Mouse (Mus musculus) embryonic facial prominence, embryonic 10.5 days (tissue): Measurements from ENCODE around the gene Epyc. TPM values are rescaled to one million over a fixed set of nuclear protein-coding genes. Genes with fewer than 3 reads are reported as not detected.

Source experiments
- DNase-seq: peaks from one replicate; pipeline ENCODE4 v3.0.0-alpha.2; 2017; ENCODE audit warnings: low spot score
- H3K27ac ChIP-seq: fragments of 300-500 bp; sonication (generic); replicated peaks from 2 replicates; pipeline ENCODE4 v1.5.1; 2016; ENCODE audit warnings: mild to moderate bottlenecking
- H3K27me3 ChIP-seq: fragments of 300-500 bp; sonication (generic); replicated peaks from 2 replicates; pipeline ENCODE4 v1.6.1; 2016; ENCODE audit warnings: low read depth, mild to moderate bottlenecking; ENCODE audit not compliant: poor library complexity, severe bottlenecking
- H3K36me3 ChIP-seq: fragments of 300-500 bp; sonication (generic); replicated peaks from 2 replicates; pipeline ENCODE4 v1.6.1; 2016; ENCODE audit warnings: mild to moderate bottlenecking, moderate library complexity
- H3K4me1 ChIP-seq: fragments of 300-500 bp; sonication (generic); 2 replicates; pipeline ENCODE4 v1.6.1; 2016
- H3K4me3 ChIP-seq: fragments of 300-500 bp; sonication (generic); 2 replicates; pipeline ENCODE4 v1.5.1; 2016; ENCODE audit warnings: mild to moderate bottlenecking, moderate library complexity
- H3K9me3 ChIP-seq: fragments of 300-500 bp; sonication (generic); 2 replicates; pipeline ENCODE4 v1.6.1; 2016; ENCODE audit warnings: mild to moderate bottlenecking
- WGBS: fragments of 180-500 bp; shearing (Covaris S2); methylation state at CpG from one replicate; pipeline ENCODE4 v1.1.7; 2016; 5-methylcytosine and 5-hydroxymethylcytosine counted together
- polyA plus RNA-seq: library from polyadenylated mRNA; unstranded; fragments of >200 nt; fragmentation: Nextera tagmentation; extraction: Ambion mirVana; gene quantifications from 2 replicates; pipeline ENCODE4 v1.2.1, GENCODE M21; 2016

The Epyc gene
- polyA plus RNA-seq, 1 experiment from 2014 or later, result 0.30 TPM

DNA sequence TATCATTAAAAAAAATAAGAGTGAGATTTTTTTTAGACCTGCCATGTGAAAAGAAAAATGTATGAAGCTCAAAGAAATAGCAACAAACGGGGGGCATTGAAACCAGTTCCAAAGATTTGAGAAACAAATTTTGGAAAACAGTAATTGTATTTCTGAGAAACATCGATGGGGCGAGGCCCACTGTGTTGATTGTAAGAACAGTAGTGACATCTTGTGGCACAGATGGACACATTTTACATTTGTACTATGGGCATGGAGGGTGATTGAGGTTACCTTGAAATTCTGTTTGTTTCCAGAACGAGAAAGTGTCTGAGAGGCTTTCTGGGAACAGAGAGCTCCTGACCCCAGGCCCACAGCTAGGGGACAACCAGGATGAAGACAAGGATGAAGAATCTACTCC, 26.3 kb downstream of the Epyc start:
- H3K4me3 ChIP-seq, result no peak overlapping the region
- DNase-seq, result no peak
- 65% methylated on average over 4 of the region's 4 CpGs for WGBS
- H3K9me3 ChIP-seq, result no peaks in the 10 kb centered on the region
- no peaks in the 10 kb centered on the region for H3K27me3 ChIP-seq
- H3K27ac ChIP-seq, result no peak overlapping the region
- peaks cover 9% of the 10 kb centered on the region for H3K4me1 ChIP-seq
- H3K36me3 ChIP-seq, result no peaks in the 10 kb centered on the region

DNA sequence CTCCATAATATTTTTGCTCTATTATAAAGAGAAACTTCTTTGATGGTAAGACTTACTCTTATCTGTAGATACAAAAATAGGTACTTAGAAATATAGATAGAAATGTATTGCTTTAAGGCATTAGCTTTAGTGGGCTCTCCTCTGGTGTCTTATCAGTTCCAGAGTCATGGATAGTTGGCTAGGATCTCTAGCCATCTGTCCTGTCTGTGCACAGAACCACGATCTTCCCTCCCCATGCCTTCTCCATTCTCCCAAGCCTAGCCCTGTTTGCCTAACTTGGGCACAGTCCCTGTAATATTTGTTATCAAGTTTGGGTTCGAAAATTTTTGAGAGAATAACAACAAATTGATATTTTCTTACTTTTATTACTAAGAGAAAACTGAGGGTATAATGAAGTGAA, 29.4 kb downstream of the Epyc start:
- Histone ChIP-seq H3K4me3 (no peak overlapping the region), H3K9me3 (no peaks in the 10 kb centered on the region), H3K27ac (no peak overlapping the region), H3K36me3 (no peaks in the 10 kb centered on the region), H3K4me1 (peaks cover 7% of the 10 kb centered on the region), H3K27me3 (no peaks in the 10 kb centered on the region)
- 81% methylated on average over 2 of the region's 2 CpGs for WGBS
- no peak for DNase-seq

DNA sequence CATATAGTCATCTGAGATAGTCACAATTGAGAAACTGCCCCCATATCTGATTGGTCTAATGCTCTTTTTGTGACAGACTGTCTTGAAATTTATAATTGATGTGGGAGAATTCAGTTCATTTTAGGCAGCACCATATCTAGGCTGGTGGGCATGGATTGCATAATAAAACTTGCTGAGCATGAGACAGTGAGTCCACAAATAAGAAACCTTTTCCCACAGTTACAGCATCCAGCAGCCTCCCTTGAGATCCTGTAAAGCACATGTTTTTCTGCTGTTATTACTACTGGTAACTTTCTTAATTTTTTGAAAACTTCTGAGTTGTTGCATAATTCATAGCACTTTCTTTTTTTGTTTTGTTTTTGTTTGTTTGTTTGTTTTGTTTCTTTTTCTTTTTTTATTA, 39.1 kb downstream of the Epyc start:
- no peak for DNase-seq
- Histone ChIP-seq H3K4me1 (no peaks in the 10 kb centered on the region), H3K27ac (no peak overlapping the region), H3K36me3 (no peaks in the 10 kb centered on the region), H3K4me3 (no peak overlapping the region), H3K9me3 (no peaks in the 10 kb centered on the region), H3K27me3 (no peaks in the 10 kb centered on the region)

DNA sequence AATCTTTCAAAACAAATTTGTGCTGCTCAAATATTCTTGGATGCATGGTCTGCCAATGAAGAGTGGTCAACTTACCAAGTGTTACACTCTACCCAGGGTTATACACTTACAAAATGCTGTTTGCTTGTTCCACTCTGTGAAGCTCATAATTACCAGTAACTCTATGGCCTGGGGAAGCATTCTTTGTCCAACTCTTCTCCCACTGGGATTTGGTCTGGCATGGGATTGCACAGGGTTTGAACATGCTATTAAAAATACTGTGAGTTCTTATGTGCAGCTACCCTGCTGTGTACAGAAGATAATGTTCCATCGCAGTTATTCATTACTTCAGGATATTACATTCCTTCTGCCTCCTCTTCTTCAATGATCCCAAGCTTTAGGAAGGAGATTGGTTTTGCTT, 43.3 kb downstream of the Epyc start:
- H3K36me3 ChIP-seq, result no peaks in the 10 kb centered on the region
- H3K4me3 ChIP-seq, result no peak overlapping the region
- no peaks in the 10 kb centered on the region for H3K27me3 ChIP-seq
- no peak overlapping the region for H3K27ac ChIP-seq
- no peak for DNase-seq
- H3K9me3 ChIP-seq, result no peaks in the 10 kb centered on the region
- no peaks in the 10 kb centered on the region for H3K4me1 ChIP-seq
- WGBS, result 90% methylated on average over 1 of the region's 1 CpGs

DNA sequence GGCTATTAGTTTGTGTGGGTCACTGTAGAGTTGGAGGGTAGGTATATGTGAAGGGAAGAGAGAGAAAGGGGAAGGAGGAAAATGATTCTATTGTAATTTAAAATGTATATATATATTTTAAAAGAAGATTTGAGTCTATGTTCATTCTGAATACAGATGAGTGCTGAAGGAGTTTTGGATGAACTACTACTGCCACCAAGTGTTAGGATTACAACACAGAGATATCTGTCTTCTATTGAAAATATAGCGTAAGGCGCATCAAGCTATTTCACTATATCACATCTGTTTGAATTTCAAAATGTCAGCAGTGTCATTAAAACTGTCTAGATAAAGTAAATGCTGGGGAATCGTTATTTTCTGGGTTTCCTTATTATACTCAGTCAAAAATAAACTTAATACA, 45.6 kb downstream of the Epyc start:
- no peaks in the 10 kb centered on the region for H3K4me1 ChIP-seq
- no peak for DNase-seq
- H3K27ac ChIP-seq, result no peak overlapping the region
- no peak overlapping the region for H3K4me3 ChIP-seq
- no peaks in the 10 kb centered on the region for H3K36me3 ChIP-seq
- WGBS, result 84% methylated on average over 3 of the region's 3 CpGs
- H3K27me3 ChIP-seq, result no peaks in the 10 kb centered on the region
- H3K9me3 ChIP-seq, result peaks cover 7% of the 10 kb centered on the region

DNA sequence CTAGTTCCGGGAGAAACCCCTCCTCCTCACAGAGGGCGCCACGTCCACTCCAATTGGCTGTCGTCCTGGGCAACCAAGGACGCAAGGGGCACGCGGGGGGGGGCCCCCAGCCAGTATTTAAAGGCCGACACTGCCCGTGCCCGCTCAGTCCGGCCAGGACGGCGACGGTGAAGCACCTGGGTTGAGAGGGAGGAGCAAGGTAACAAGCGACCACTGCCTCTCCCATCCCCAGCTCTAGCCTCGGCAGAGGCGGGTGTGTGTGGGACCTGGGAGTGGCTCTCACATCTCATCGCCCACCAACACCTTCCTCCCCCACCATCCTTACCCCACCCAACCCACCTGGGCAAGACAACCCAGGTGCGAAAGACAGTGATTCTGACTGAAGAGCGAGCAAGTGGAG, 49.0 kb downstream of the Epyc start, which contains the start of gene Ccer1:
Gene Ccer1, plus strand, starts transcription at position 147 of the 400 bp plus-strand sequence.
- Histone ChIP-seq H3K27me3 (no peaks in the 10 kb centered on the region), H3K9me3 (peaks cover 7% of the 10 kb centered on the region), H3K4me1 (no peaks in the 10 kb centered on the region), H3K4me3 (no peak within 1 kb of the TSS), H3K27ac (no peak within 1 kb of the TSS), H3K36me3 (no peaks in the 10 kb centered on the region)
- no peak for DNase-seq
- 80% methylated on average over 20 of the region's 20 CpGs for WGBS

DNA sequence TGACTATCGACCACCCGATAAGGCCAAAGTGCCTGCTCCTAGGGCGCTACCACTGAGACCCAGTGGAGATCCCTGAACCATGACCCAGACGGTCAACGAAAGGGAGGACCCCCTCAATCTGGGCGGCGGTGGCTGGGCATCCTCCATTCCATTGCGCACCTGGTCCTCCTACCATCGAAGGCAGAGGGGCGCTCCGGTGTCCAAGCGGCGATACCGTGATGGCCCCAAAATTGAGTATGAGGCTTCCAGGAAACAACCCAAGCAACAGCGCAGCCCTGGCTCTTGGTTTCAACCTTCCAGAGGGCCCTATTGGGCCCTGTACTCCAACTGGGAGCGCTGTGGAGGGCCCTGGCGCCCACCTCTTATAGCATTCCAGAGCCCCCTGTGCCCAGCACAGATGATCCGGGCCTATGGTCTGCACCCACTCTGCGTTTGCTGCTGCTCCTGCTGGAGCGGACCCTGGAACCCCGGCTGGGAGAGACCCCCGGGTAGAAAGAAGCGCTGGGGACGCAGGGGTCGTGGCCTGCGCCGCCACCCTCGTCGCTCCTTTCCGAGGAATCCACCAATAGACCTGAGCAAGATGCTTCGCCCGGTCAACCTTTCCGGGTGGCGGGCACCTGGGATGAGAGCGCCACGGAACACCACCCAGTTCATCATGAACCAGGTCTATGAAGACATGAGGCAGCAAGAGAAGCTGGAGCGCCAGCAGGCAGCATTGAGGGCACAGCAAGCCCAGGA, 49.7 kb downstream of the Epyc start:
- Histone ChIP-seq H3K4me1 (no peaks in the 10 kb centered on the region), H3K9me3 (peaks cover 7% of the 10 kb centered on the region), H3K36me3 (no peaks in the 10 kb centered on the region), H3K27ac (no peak overlapping the region), H3K4me3 (no peak overlapping the region), H3K27me3 (no peaks in the 10 kb centered on the region)
- 92% methylated on average over 37 of the region's 37 CpGs for WGBS
- DNase-seq, result no peak

DNA sequence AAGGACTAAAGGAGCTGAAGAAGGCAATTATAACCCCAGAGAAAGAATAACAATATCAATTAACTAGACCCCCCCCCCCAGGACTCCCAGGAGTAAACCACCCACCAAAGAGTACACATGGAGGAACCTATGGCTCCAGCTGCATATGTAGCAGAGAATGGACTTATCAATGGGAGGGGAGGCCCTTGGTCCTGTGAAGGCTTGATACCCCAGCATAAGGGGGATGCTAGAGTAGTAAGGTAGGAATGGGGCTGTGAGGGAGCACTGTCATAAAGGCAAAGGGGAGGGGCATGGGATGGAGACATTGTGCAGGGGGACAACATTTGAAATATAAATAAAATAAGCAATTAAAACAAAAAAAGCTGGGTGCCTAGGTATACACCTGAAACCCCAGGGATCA, 58.5 kb downstream of the Epyc start:
- H3K9me3 ChIP-seq, result no peaks in the 10 kb centered on the region
- H3K4me1 ChIP-seq, result 0 out of 2 replicates have a peak, but pooled peaks cover 3% of the 10 kb centered on the region
- H3K27me3 ChIP-seq, result no peaks in the 10 kb centered on the region
- no peaks in the 10 kb centered on the region for H3K36me3 ChIP-seq
- H3K27ac ChIP-seq, result no peak overlapping the region
- no peak overlapping the region for H3K4me3 ChIP-seq
- DNase-seq, result no peak

DNA sequence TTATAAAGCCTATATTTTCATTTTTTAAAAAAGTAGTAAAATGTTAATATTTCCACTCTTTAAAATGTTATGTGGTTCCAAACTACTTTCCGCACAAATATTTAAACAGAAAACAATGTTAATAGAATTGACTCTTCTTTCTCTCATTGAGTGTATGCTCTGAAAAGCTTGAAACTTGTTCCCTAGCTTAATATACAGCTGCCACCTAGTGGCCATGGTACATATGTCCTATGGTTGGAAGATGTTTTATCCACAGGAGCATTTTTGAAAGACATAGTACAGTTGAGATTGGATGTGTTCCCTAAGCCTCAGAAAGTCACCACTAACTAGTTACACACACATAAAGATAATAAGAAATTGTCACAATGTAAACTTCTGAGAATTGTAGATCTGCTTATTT, 60.7 kb downstream of the Epyc start:
- WGBS, result 55% methylated on average over 1 of the region's 1 CpGs
- peak; percentile 35 for DNase-seq
- Histone ChIP-seq H3K27ac (no peak overlapping the region), H3K27me3 (no peaks in the 10 kb centered on the region), H3K4me3 (no peak overlapping the region), H3K9me3 (no peaks in the 10 kb centered on the region), H3K4me1 (0 out of 2 replicates have a peak, but pooled peaks cover 3% of the 10 kb centered on the region), H3K36me3 (no peaks in the 10 kb centered on the region)

DNA sequence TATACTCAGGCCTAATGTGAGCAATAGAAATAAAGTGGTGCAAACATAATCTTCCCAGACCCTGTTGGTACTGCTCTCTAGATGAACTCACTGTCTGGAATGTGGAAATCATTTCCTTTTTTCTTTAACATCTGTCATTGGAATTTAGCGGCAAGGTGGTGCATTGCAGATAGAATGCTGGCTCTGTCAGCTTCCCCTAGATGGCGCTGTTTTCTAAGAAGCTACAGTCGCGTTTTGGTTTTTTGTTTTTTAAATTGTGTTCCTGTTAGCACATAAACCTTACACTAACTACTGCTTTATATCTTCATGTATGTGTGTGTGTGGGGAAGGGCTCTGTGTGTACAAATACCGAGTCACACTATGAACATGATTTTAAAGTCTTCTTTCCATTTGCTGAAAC, 68.8 kb downstream of the Epyc start:
- H3K9me3 ChIP-seq, result no peaks in the 10 kb centered on the region
- WGBS, result 5% methylated on average over 5 of the region's 5 CpGs
- H3K27me3 ChIP-seq, result no peaks in the 10 kb centered on the region

DNA sequence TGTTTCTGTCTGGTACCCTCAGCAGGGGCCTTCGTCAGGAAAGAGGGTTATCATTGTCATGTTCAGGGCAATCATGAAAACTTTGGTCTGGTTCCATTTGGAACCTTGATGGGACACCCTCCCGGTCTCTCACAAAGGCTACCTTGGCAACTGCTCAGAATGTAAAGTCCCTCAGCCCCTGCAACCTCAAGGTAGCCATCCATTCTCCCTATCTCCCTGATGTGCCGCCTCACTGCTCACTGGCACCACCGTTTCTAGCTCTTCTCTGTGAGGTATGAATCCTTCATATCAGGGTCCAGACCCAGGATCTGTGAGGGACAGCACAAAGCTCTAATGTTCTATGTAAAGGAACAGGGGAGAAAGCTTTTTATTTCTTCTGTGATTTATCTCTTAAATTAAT, 70.7 kb downstream of the Epyc start:
- no peak for DNase-seq
- 84% methylated on average over 4 of the region's 4 CpGs for WGBS
- Histone ChIP-seq H3K9me3 (no peaks in the 10 kb centered on the region), H3K36me3 (no peaks in the 10 kb centered on the region), H3K4me1 (no peaks in the 10 kb centered on the region), H3K27ac (no peak overlapping the region), H3K4me3 (no peak overlapping the region), H3K27me3 (no peaks in the 10 kb centered on the region)

More for the DNA sequence above, 68.8 kb downstream of the Epyc start:
- Histone ChIP-seq H3K4me3 (no peak overlapping the region), H3K4me1 (no peaks in the 10 kb centered on the region), H3K36me3 (no peaks in the 10 kb centered on the region), H3K27ac (no peak overlapping the region)
- DNase-seq, result peak; percentile 60

DNA sequence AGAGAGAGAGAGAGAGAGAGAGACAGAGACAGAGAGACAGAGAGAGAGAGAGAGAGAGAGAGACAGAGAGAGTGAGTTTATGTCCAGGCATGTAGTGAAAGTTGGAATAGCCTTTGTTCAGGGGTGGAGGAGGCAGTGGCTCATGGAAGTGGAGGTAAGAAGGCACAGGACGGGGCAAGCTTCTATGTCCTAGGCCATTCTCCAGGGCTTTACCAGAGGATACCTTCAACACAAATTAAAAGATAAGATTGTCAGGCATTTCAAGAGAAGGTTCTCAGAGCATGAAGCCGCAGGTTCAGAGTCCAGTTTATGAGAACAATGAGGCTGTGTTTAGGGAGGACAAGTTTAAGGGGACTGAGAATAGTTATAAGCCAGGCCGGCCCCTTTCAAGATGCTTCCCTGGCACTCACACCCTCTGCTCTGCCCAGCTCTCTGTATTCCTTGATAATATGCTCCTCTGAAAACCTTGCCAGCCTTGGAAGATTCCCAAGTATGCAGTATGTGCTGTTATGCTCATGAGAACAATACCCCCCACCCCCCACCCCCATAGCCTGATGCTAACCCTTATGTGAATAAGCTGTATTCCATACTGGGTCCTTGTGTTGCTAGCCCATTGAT, 71.5 kb downstream of the Epyc start:
- WGBS, result 84% methylated on average over 3 of the region's 3 CpGs
- Histone ChIP-seq H3K9me3 (no peaks in the 10 kb centered on the region), H3K27me3 (no peaks in the 10 kb centered on the region), H3K36me3 (no peaks in the 10 kb centered on the region), H3K27ac (no peak overlapping the region), H3K4me3 (no peak overlapping the region), H3K4me1 (no peaks in the 10 kb centered on the region)
- DNase-seq, result no peak

DNA sequence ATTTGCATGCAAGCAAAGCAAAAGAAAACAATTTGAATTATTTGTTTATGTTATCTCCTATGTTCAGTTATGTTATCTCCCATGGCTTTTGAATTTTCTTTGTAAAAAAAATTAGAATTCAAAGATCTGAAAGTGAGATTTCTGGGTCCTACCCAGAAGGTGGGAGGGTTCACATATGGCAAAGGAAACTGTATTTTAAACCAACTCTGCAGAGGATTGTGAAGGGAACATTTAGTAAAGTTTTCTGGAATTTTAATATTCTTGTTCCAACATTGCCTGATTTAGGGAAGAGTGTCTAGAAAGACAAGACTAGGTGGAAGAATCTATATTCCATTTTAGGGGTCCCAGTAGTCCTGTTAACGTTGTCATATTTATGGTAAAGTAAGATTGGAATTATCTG, 73.4 kb downstream of the Epyc start:
- H3K27me3 ChIP-seq, result no peaks in the 10 kb centered on the region

More for the DNA sequence above, 73.4 kb downstream of the Epyc start:
- Histone ChIP-seq H3K4me3 (no peak overlapping the region), H3K4me1 (no peaks in the 10 kb centered on the region), H3K36me3 (no peaks in the 10 kb centered on the region), H3K27ac (no peak overlapping the region), H3K9me3 (no peaks in the 10 kb centered on the region)
- WGBS, result 84% methylated on average over 1 of the region's 1 CpGs
- no peak for DNase-seq
